Mouse (Mus musculus) testis, adult 10 weeks (tissue): ENCODE measurements around the gene Haus4. TPM values are rescaled to one million over a fixed set of nuclear protein-coding genes. Genes with fewer than 3 reads are reported as not detected.

Experiments
- polyA plus RNA-seq: library from polyadenylated mRNA; stranded (reverse); fragments of 350-450 nt; fragmentation: Illumina TruSeq; extraction: RNeasy Lipid Tissue Mini Kit (QIAGEN cat#74804); gene quantifications from one replicate; pipeline ENCODE4 v1.2.3, GENCODE M21; 2014; ENCODE audit warnings: low read depth, low replicate concordance

Haus4 gene
- 22.2 TPM for polyA plus RNA-seq

DNA sequence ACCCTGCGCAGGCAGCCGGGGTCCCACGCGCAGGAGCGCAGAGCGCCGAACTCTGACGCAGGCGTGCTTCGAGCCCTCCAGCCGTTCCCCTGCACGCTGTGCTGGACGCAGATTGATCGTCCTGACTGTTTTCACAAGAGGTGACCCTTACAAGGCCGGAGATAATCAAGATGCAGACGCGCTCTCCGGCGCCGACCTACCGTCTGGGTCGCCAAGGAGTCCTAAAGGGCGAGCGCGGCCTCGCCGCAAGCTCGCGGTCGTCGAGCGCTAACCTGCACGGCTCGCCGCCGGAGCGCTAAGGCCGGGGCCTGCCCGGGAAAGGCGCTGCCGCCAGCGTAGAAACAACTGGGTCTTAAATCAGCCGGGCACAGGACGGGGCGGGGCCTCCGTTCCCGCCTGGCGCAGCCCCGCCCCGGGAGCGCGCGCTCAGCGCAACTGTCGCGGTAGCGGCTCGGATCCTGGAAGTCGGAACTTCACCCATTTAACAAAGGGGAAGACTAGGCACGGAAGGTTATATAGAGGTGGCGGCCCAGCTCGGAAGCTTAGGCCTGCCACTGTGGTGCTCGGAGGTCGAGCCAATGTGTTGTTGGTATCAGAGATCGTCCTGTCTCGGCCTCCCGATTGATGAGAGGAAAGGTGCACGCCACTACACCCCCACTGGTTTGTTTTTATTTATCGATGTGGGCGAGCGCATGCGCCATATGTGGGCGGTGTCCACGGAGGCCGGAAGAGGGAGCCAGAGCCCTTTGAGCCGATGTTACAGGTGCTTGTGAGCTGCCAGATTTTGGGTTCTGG is at the start of gene Haus4:
Haus4 (minus strand) TSS at position 642 of the 795 bp plus-strand sequence.

DNA sequence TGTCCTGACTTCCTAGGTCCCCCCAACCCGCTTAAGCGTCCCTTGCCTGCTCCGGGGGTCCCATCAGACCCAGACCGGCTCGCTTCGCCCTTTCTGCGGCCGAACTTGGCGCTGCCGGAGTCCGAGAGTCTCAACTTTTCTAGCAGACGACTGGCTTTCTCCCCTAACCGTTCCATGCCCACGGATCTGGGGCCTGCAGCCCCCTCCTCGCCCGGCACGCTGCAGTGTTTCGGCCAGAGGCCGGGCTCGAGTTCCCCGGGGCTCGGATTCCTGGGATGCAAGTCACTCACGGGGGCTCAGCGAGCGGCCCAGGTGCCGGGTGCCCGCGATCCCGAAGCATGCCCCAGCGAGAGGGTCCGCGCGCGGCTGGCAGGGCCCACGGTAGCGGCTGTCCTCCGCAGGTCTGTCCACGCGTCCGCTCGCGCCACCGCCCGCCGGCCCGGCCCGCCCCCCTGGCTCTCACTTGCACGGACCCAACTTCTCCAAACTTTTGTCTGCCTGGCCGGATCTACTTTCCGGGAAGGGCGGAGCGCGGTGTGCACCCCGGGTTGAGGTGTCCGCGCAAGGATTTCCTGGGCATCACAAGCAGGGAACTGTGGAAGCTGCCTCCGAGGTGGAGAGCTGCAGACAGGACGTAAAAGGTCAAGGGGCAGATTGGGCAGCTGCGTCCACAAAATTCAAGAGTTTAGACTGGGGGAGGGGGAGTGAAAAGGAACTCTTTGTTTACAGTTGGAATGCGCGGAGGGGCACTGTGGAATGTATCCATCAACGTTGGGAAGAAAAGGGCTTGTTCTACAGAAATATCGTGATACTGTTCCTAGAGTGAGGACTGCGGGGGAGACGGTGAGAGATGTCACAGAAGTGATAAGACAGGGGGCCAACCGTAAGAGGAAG is 22.9 kb upstream of the Haus4 start, which contains the start of gene Ajuba:
Ajuba (minus strand) TSS at position 470 of the 894 bp plus-strand sequence.

Other genes with a start within 250 kb of the Haus4 start
- gene Oxa1l, start 193.8 kb downstream of the Haus4 start, polyA plus RNA-seq: 3.9 TPM
- 2.4 TPM for gene Slc7a7, start 136.8 kb downstream of the Haus4 start, polyA plus RNA-seq
- 27.3 TPM for gene Mrpl52, start 127.7 kb downstream of the Haus4 start, polyA plus RNA-seq
- 10.9 TPM for gene Mmp14, start 123.0 kb downstream of the Haus4 start, polyA plus RNA-seq
- gene Lrp10, start 90.5 kb downstream of the Haus4 start, polyA plus RNA-seq: 0.66 TPM
- 0.32 TPM for gene Rem2, start 78.5 kb downstream of the Haus4 start, polyA plus RNA-seq
- 40.1 TPM for gene Prmt5, start 37.1 kb downstream of the Haus4 start, polyA plus RNA-seq
- 6.1 TPM for gene Ajuba, start 22.9 kb upstream of the Haus4 start, polyA plus RNA-seq
- gene 4931414P19Rik, start 51.4 kb upstream of the Haus4 start, polyA plus RNA-seq: 0.87 TPM
- gene Psmb5, start 63.4 kb upstream of the Haus4 start, polyA plus RNA-seq: 4.2 TPM
- not detected for gene Psmb11, start 66.8 kb upstream of the Haus4 start, polyA plus RNA-seq
- not detected for gene Gm17606, start 86.3 kb upstream of the Haus4 start, polyA plus RNA-seq
- gene Cdh24, start 86.7 kb upstream of the Haus4 start, polyA plus RNA-seq: 1.3 TPM
- gene 1700123O20Rik, start 131.6 kb upstream of the Haus4 start, polyA plus RNA-seq: 10.9 TPM
- gene Acin1, start 132.3 kb upstream of the Haus4 start, polyA plus RNA-seq: 219 TPM
- not detected for gene Gm29776, start 144.2 kb upstream of the Haus4 start, polyA plus RNA-seq
- not detected for gene Cebpe, start 157.6 kb upstream of the Haus4 start, polyA plus RNA-seq
- 8.5 TPM for gene Slc7a8, start 227.3 kb upstream of the Haus4 start, polyA plus RNA-seq